Mouse (Mus musculus) midbrain, embryonic 16.5 days (tissue): ENCODE data around the gene Cox7a1. TPM values are rescaled to one million over a fixed set of nuclear protein-coding genes. Genes with fewer than 3 reads are reported as not detected.

Experiments
- ATAC-seq: fragments of 200-750 bp; cut with Nextera tagmentation; 2 replicates; pipeline ENCODE4 v1.8.0; 2017; ENCODE audit warnings: moderate TSS enrichment
- H3K27ac ChIP-seq: fragments of 300-500 bp; sonication (generic); 2 replicates; pipeline ENCODE4 v1.5.1; 2014; ENCODE audit warnings: mild to moderate bottlenecking, low read length, mixed read lengths
- H3K27me3 ChIP-seq: fragments of 300-500 bp; sonication (generic); 2 replicates; pipeline ENCODE4 v1.6.1; 2014; ENCODE audit warnings: low read depth, low read length, mixed read lengths; ENCODE audit not compliant: control insufficient read depth, insufficient read depth
- H3K36me3 ChIP-seq: fragments of 300-500 bp; sonication (generic); 2 replicates; pipeline ENCODE4 v1.6.1; 2014; ENCODE audit warnings: mild to moderate bottlenecking, low read length, moderate library complexity, mixed read lengths; ENCODE audit not compliant: control insufficient read depth, insufficient read depth
- H3K4me1 ChIP-seq: fragments of 300-500 bp; sonication (generic); 2 replicates; pipeline ENCODE4 v1.6.1; 2014; ENCODE audit warnings: mild to moderate bottlenecking, low read length, mixed read lengths; ENCODE audit not compliant: control insufficient read depth, insufficient read depth
- H3K4me2 ChIP-seq: fragments of 300-500 bp; sonication (generic); 2 replicates; pipeline ENCODE4 v1.6.1; 2014; ENCODE audit warnings: mild to moderate bottlenecking, low read length, mixed read lengths
- H3K4me3 ChIP-seq: fragments of 300-500 bp; sonication (generic); 2 replicates; pipeline ENCODE4 v1.5.1; 2014; ENCODE audit warnings: low read depth, mild to moderate bottlenecking, low read length, moderate library complexity, mixed read lengths
- H3K9ac ChIP-seq: fragments of 300-500 bp; sonication (generic); 2 replicates; pipeline ENCODE4 v1.6.1; 2014; ENCODE audit warnings: low read depth, low read length, mixed read lengths
- H3K9me3 ChIP-seq: fragments of 300-500 bp; sonication (generic); replicated peaks from 2 replicates; pipeline ENCODE4 v1.6.1; 2014; ENCODE audit warnings: mild to moderate bottlenecking, low read length, mixed read lengths; ENCODE audit not compliant: control insufficient read depth, poor library complexity, severe bottlenecking
- WGBS: fragments of 180-500 bp; shearing (Covaris S2); extraction: QIAGEN DNeasy Blood & Tissue Kit; methylation state at CpG from one replicate; pipeline ENCODE4 v1.1.7; 2014; 5-methylcytosine and 5-hydroxymethylcytosine counted together
- polyA plus RNA-seq: library from polyadenylated mRNA; unstranded; fragments of >200 nt; fragmentation: Nextera tagmentation; extraction: Ambion mirVana; gene quantifications from 2 replicates; pipeline ENCODE4 v1.2.1, GENCODE M21; 2015

Cox7a1 gene
- polyA plus RNA-seq, 1 experiment from 2014 or later, result 5.9 TPM

DNA sequence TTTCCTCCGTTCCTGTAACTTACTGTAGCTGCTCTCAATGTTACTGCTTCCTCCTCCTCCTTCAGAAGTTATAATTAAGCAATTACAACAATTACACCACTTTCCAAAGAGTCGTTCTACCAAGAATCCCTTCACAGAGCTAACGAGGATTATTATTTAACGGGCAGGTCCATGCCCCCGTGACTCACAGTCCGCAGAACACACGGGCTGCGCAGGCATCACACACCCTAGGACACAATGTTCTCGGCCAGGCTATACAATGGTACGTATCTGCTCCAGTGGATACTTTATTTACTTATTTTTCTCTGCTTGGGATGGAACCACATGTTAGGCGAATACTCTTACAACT lies 36.0 kb downstream of the Cox7a1 start:
- H3K36me3 ChIP-seq, result peaks cover 12% of the 10 kb centered on the region
- no peak for ATAC-seq
- peaks cover 19% of the 10 kb centered on the region for H3K4me1 ChIP-seq
- H3K4me3 ChIP-seq, result peak overlapping the region; percentile 44
- no peaks in the 10 kb centered on the region for H3K27me3 ChIP-seq
- WGBS, result 17% methylated on average over 11 of the region's 11 CpGs
- H3K27ac ChIP-seq, result no peak overlapping the region
- H3K9me3 ChIP-seq, result no peaks in the 10 kb centered on the region
- peak overlapping the region; percentile 95 for H3K4me2 ChIP-seq
- peak overlapping the region; percentile 66 for H3K9ac ChIP-seq

DNA sequence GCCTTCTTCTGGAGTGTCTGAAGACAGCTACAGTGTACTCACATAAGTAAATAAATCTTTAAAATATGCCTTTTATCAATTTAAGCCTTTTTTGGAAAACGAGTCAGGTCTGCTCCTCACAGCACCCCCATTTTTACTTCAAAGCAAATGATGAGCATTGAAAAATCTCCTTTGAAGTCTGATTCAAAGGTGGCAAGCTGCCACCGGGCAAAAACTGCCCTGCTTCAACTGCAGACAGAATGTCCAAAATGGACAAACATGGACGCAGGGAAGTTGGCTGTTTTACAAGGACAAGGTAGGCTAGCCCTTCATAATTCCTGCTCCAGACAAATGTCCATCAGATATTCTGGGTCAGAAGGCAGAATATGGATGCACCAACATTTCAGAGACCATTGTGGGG lies 37.5 kb downstream of the Cox7a1 start:
- Histone ChIP-seq H3K36me3 (peaks cover 16% of the 10 kb centered on the region), H3K4me3 (no peak overlapping the region), H3K4me2 (no peak overlapping the region), H3K27me3 (no peaks in the 10 kb centered on the region), H3K27ac (no peak overlapping the region), H3K9ac (no peak overlapping the region), H3K4me1 (peaks cover 17% of the 10 kb centered on the region), H3K9me3 (no peaks in the 10 kb centered on the region)
- 75% methylated on average over 3 of the region's 3 CpGs for WGBS
- no peak for ATAC-seq

DNA sequence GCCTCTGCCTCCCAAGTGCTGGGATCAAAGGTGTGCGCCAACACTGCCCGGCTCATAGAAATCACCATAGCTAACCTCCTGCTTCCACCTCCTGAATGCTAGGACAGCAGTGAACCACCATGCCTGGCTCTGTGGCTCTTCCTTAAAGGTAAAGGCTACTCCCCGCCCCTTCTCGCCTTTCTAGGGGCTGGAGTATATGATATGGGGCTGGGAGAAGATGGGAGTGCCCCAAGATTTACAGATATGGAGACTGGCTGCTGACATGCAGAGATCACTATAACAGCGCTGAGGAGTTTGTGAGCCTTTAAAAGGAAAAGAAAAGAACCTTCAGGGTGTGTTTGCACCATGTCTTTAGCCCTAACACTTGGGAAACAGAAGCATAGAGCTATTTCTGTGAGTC lies 38.3 kb downstream of the Cox7a1 start:
- Histone ChIP-seq H3K4me1 (peaks cover 11% of the 10 kb centered on the region), H3K4me3 (no peak overlapping the region), H3K36me3 (peaks cover 20% of the 10 kb centered on the region), H3K27ac (no peak overlapping the region), H3K9me3 (no peaks in the 10 kb centered on the region), H3K27me3 (no peaks in the 10 kb centered on the region), H3K4me2 (no peak overlapping the region), H3K9ac (no peak overlapping the region)
- no peak for ATAC-seq
- 98% methylated on average over 5 of the region's 5 CpGs for whole genome bisulfite sequencing

DNA sequence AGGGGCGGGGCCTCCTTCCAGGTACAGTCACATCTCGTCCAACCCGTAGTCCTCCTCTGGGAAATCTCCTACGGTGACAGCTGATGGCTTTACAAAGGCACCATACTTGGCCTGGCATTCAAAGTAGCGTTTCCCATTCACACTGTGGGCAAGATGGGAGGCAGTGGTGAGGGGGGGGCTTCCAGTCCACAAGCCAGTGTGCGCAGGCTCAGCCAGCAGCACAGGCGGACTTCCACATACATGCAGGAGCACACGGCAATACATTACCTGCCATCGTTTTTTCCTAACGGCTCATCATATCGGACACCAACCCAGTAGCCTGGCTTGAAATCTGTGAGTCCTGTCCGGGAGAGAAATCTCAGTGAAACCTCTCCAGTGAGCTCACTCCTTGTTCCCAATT lies 40.3 kb downstream of the Cox7a1 start:
- 95% methylated on average over 12 of the region's 12 CpGs for WGBS
- Histone ChIP-seq H3K27ac (no peak overlapping the region), H3K9me3 (no peaks in the 10 kb centered on the region), H3K27me3 (no peaks in the 10 kb centered on the region), H3K4me3 (no peak overlapping the region), H3K9ac (no peak overlapping the region), H3K4me1 (peaks cover 9% of the 10 kb centered on the region), H3K4me2 (no peak overlapping the region), H3K36me3 (peaks cover 20% of the 10 kb centered on the region)
- ATAC-seq, result no peak

DNA sequence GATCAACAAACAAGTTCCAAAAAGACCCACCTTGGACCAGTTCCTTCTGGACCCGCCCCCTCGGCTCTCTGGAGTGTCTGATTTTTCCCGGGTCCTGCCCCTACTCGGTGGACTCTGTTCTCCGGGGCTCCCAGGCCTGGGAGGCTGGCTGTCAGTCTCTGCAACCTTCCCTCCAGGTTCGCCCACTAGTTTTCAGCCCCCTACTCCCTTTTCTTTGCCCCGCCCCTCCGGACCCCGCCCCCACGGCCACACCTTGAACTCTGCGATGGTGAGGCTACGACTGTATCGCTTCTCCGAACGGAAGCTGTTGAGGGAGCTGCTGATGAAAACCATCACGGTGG lies 47.4 kb downstream of the Cox7a1 start:
- Histone ChIP-seq H3K27me3 (no peaks in the 10 kb centered on the region), H3K4me2 (peak overlapping the region; percentile 77), H3K9me3 (no peaks in the 10 kb centered on the region), H3K36me3 (peaks cover 13% of the 10 kb centered on the region), H3K4me1 (peaks cover 16% of the 10 kb centered on the region), H3K4me3 (peak overlapping the region; percentile 54), H3K9ac (peak overlapping the region; percentile 69), H3K27ac (peak overlapping the region; percentile 95)
- under 1% methylated on average over 16 of the region's 16 CpGs for WGBS
- peak; percentile 33 for ATAC-seq

DNA sequence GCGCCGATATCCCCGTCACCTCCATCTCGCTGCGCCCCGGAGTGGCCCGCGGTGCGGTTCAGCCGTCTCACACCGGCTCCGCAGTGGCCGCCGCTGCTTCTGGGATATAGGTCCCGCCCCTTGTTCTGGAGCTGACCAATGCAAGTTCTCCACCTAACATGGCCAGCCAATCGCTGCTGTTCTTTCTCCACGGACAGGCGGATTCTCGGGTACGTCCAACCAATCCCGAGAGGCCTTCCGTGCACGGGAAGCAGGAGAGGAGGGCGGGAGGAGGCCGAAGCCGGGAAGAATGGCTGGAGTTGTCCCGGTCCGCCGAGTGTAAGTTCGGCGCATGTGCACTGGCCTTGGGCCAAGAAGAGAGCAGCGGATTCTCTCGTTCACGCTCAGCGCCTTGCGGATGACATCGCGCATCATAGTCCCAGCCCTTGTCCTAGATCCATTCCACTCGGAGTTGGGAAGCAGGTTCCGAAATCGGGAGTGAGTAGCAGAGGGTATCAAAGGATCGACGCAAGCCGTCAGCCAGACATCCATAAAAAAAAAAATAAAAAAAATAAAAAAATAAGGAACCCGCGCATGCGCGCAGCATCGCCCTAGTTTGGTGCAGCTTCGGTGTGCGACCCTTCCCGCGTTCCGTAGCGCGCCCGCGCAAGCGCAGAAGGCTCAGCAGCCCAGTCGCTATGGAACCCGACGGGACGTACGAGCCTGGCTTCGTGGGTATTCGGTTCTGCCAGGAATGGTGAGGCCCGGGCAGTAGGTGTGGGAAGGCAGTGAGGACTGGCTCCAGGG lies 47.9 kb downstream of the Cox7a1 start, which contains the start of the genes Polr2i and Tbcb:
Gene Polr2i, plus strand, starts transcription at position 280 of the 786 bp plus-strand sequence.
Gene Tbcb, minus strand, starts transcription at position 604 of the 786 bp plus-strand sequence.
- under 1% methylated on average over 67 of the region's 67 CpGs for WGBS
- Histone ChIP-seq H3K4me2 (peak within 1 kb of the TSS; percentile 78), H3K4me1 (peaks cover 16% of the 10 kb centered on the region), H3K36me3 (peaks cover 13% of the 10 kb centered on the region), H3K9ac (peak within 1 kb of the TSS; percentile 69), H3K27ac (peak within 1 kb of the TSS; percentile 95), H3K9me3 (no peaks in the 10 kb centered on the region), H3K4me3 (peak within 1 kb of the TSS; percentile 54), H3K27me3 (no peaks in the 10 kb centered on the region)
- ATAC-seq, result peak; percentile 96

DNA sequence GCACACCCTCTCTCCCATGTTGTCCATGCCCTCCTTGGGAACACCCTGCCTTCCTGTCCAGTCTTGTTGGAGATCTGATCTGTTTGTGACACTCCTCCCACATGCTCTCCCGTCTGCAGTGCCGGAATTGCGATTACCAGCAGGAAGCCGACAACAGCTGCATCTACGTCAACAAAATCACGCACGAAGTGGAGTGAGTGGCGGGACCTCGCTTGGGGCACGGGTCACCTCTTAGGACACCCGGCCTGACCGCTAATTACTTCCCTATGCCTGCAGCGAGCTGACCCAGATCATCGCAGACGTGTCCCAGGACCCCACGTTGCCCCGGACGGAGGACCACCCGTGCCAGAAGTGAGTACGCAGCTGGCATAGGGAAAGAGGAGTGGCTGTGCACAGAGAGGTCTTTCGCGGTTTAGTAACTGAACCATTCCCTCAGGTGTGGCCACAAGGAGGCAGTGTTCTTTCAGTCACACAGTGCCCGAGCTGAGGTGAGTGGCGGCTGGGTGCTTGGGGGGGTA lies 48.7 kb downstream of the Cox7a1 start:
- H3K4me2 ChIP-seq, result peak overlapping the region; percentile 78
- WGBS, result 6% methylated on average over 24 of the region's 24 CpGs
- peaks cover 16% of the 10 kb centered on the region for H3K4me1 ChIP-seq
- peak overlapping the region; percentile 95 for H3K27ac ChIP-seq
- H3K4me3 ChIP-seq, result peak overlapping the region; percentile 54
- no peaks in the 10 kb centered on the region for H3K27me3 ChIP-seq
- H3K9me3 ChIP-seq, result no peaks in the 10 kb centered on the region
- H3K36me3 ChIP-seq, result peaks cover 9% of the 10 kb centered on the region; the same call in 1 of the 2 replicates
- ATAC-seq, result peak; percentile 1; the same call in 1 of the 2 replicates
- peak overlapping the region; percentile 66 for H3K9ac ChIP-seq

DNA sequence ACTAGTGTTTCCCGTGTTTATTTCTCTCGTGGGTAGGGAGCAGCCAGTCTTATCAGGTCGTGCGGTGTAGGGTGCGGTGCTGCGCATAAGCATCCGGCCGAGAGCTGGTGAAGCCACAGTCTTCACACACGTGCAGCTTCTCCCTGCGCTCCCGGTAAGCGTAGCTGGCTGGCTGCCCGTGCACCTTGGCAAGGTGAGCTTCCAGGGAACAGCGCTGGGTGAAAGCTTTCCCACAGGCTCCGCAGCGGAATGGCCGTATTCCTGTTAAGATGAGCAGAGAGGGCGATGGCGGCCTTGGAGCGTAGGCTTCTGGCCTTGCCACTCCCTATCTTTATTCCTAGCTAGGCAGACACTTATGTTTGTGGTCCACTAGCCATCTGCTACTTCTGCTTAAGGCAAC lies 49.4 kb downstream of the Cox7a1 start:
- H3K27me3 ChIP-seq, result no peaks in the 10 kb centered on the region
- H3K36me3 ChIP-seq, result peaks cover 9% of the 10 kb centered on the region; the same call in 1 of the 2 replicates
- ATAC-seq, result no peak
- H3K4me3 ChIP-seq, result no peak overlapping the region
- WGBS, result 93% methylated on average over 20 of the region's 20 CpGs
- H3K4me2 ChIP-seq, result peak overlapping the region; percentile 78; the same call in 1 of the 2 replicates
- H3K9ac ChIP-seq, result no peak overlapping the region
- H3K27ac ChIP-seq, result no peak overlapping the region
- H3K9me3 ChIP-seq, result no peaks in the 10 kb centered on the region
- H3K4me1 ChIP-seq, result peaks cover 16% of the 10 kb centered on the region

DNA sequence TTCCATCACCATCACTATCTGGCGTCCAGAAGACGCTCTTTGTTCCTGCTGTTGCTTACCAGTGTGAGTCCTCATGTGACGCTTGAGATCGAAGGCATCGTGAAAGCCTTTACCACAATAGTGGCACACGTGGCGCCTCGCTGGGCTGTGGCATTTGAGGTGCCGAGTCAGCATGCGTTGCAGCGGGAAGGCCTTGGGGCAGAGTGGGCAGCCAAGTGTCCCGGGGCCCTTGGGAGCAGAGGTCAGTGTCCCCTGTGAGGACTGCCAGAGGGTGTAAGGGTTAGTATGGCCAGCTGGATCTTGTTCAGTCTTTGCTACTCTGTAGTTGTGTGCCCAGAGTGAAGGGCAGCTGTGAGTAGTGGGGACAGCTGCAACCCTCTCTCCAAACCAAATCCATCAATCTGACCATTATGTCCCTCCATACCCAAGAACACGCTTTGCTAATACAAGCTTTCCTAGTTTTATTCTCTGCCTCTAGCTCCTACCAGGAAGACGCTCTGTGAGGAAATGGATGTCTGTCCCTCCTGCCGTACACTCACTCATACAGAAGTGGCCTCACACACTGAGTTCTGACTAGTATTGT lies 50.4 kb downstream of the Cox7a1 start:
- Histone ChIP-seq H3K4me3 (no peak overlapping the region), H3K9me3 (no peaks in the 10 kb centered on the region), H3K9ac (0 out of 2 replicates have a peak overlapping the region, but pooled peaks have one; percentile 14), H3K36me3 (peaks cover 9% of the 10 kb centered on the region; the same call in 1 of the 2 replicates), H3K27ac (no peak overlapping the region), H3K4me2 (no peak overlapping the region), H3K4me1 (peaks cover 16% of the 10 kb centered on the region), H3K27me3 (no peaks in the 10 kb centered on the region)
- 96% methylated on average over 15 of the region's 15 CpGs for WGBS
- ATAC-seq, result no peak
